Mouse (Mus musculus): Measurements from ENCODE around the gene Dtx3l.
A peak's percentile ranks its signal among the peaks of the same experiment; 100 is the strongest.
"Not testable (repeated sequence)": the region's sequence is repeated elsewhere in the genome, so short reads cannot be mapped to it uniquely, and the experiment has no call there.

Gene Dtx3l

DNA sequence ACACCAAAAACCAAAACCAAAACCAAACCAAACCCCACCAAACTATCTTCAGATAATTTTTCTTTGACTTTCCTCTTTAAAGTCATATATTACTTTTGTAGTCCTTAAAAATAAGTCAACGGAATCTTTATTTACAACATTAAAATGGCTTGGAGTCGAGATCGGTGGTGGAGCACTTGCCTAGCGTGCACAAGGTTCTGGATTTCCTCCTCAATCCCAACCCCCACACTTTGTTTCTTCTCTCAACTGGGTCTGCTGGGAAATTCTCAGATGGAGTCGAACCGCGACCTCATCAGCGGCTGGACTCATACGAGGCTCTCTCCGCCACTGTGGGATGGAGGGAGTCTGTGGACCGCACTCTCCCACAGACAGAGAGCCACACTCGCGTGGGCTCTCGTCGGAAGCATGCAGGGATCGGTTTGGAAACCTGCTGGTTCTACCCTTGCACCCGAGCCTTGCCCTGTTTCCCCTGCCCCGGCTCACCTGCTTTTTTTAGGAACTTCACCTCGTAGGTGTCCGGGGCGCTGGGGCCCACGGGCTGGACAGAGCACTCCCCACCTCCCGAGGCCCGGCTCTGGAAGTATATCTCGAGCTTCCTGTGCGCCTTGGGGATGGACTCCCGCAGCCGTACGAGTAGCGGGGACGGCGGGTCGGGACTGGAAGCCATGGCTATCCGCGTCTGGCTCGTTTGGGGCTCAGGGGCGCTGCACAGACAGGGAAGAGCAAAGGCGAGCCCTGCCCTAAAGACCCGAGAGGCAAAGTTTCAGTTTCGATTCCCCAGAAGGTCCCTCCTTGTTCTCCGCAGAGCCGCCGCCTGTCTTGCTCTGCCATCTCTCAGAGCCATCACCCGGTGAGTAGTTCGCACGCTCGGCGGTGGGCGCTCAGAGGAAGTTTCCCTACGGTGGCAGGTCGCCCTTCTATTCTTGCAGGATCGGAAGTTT is at the start of gene Dtx3l, which contains the start of gene Parp9:
TSS of gene Dtx3l (minus strand) at position 941 of the 941 bp plus-strand sequence.
TSS of gene Parp9 (plus strand) at position 260 of the 941 bp plus-strand sequence.
- peak; percentile 36 to 37 for DNase-seq

DNA sequence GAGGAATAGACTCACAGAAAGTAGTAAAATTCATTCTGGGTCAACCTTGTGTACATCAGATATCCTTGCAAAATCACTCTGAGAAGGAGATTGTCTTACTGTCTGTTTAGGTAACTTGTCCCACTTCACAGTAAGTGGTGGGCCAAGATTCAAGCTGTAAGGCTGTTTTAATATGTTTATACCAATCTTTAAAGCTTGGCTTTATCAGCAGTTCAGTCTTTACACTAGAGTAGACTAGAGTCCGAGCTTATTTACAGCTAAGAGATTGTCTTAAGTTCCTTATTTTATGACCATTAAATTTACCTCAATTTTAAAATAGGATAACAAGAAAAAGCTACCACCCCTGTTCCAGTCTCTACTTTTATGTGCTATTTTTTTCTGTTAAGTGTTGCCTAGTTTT is 49.0 kb upstream of the Dtx3l start:
- DNase-seq, result no peak

- DNase-seq, result no peak
These were observed 45.5 kb upstream of the Dtx3l start for GRCm38 (mm10) chr16:35984471-35984870.

- DNase-seq, result peak; percentile 79 to 86
These were observed 44.7 kb upstream of the Dtx3l start for GRCm38 (mm10) chr16:35983517-35984101.

DNA sequence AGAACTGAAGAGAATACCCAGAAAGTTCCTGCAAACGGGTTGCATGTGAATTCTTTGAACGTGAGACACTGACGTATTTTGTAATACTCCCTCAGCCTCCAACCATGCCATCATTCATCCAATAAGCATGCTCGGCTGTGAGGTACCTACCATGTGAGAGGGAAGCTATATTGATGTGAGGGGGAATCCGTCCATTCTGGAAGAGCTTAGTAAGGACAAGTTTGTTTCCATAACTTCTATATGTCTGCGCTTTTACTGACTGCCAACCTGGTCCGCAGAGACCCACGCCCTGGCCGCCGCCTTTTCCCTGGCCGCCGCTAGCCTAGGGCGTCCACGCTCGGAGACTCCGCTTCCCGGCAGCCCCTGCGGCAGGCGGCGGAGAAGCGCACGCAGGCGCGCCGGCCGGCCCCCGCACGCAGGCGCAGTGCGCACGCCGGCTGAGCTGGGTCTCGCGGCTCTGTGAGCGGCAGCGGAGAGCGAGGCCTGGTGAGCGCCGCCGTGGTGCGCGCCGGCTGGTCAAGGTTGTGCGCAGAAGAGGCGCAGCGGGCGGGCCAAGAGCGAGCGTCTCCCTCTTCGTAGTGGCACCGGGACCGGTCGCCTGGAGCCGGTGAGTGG is 44.1 kb upstream of the Dtx3l start:
- peak; percentile 90 to 95 for DNase-seq

GRCm38 (mm10) chr16:35982506-35982901 is 43.6 kb upstream of the Dtx3l start:
- no peak for DNase-seq

- DNase-seq, result peak; percentile 100
These were observed 42.4 kb upstream of the Dtx3l start for GRCm38 (mm10) chr16:35981363-35981821.

DNA sequence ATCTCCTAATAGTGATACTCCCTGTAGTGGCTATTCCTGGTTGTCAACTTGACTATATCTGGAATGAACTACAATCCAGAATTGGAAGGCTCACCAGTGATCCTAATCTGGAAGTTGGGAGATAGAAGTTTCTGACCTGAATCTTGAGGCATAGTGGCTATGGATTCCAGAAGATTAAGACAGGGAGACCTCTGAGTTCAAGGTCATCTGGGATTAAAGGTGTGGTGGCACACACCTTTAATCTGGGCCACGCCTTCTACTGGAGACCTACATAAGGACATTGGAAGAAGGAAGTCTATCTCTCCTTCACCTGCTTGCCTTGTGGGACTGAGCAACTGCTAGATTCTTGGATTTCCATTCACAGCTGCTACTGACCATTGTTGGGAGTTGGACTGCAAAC is 39.5 kb upstream of the Dtx3l start, which contains the start of gene Kpna1:
TSS of gene Kpna1 (plus strand) at position 301 of the 400 bp plus-strand sequence.
- DNase-seq, result not testable (repeated sequence)

GRCm38 (mm10) chr16:35974021-35974420 is 35.1 kb upstream of the Dtx3l start:
- no peak for DNase-seq

DNA sequence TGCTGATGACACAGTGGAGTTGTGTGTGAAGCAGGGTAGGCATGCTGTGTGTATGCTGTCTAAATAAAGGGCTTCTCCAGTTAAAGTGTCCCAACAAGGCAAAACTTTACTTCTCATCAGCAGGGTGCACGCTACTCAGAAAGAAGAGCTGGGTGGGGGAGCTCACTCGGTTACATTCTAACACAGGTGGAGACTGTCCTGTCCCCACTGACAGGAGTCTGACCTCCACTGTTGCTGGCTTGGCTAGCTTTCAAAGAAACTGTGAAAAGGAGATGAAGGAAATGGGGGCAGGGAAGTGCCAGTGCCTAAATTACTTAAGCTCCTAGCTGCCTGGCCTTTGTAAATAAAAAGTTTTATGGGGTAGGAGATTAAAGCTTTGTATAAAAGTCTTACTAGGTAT is 29.2 kb upstream of the Dtx3l start:
- DNase-seq, result no peak

DNA sequence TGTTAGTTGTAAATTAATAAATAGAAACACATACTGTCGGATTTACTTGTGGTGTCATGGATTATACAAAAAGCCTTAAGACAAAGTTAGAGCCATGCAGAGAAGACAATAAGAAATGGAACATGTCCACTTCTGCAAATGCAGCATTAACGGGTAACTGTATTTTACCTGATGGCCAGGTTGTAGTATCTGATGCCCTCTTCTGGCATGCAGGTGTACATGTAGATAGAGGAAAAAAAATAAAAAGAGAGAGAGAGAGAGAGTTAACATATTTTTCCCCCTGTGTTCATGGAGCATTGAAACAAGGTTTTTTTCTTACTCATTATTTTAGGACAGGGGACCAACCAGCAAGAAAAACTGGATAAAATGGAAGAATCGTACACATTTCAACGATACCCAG is 28.4 kb upstream of the Dtx3l start:
- no peak for DNase-seq

GRCm38 (mm10) chr16:35966411-35967115 is 27.6 kb upstream of the Dtx3l start:
- no peak for DNase-seq

DNA sequence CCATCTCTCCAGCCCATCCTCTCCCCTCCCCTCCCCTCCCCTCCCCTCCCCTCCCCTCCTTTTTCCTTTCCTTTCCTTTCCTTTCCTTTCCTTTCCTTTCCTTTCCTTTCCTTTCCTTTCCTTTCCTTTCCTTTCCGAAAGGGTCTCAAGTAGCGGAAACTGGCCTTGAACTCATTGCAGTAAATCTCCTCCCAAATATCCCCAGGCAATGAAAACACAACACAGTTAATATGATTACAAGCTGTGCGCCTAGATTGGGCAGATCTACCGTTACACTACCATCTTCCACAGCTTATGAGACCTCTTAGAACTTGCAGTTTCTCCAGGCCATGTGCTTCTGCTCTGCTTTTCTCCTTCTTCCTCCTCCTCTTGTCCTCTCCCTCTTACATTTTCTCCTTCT is 27.0 kb upstream of the Dtx3l start:
- DNase-seq, result not testable (repeated sequence)

GRCm38 (mm10) chr16:35952628-35953130 is 13.7 kb upstream of the Dtx3l start:
- no peak for DNase-seq

DNA sequence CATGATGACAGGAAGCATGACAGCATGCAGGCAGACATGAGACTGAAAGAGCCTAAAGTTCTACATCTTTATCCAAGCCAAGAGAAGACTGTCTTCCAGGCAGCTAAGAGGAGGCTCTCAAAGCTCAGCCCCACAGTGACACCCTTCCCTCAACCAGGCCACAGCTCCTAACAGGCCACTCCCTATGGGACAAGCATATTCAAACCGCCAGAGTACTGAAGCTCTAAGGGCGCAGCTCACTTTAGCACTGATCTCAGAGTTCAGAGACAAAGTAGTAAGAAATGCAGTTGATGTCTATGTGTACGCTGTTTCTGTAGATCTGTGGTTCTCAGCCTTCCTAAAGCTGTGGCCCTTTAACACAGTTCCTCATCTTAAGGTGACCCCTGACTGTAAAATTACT is 12.3 kb upstream of the Dtx3l start:
- no peak for DNase-seq

DNA sequence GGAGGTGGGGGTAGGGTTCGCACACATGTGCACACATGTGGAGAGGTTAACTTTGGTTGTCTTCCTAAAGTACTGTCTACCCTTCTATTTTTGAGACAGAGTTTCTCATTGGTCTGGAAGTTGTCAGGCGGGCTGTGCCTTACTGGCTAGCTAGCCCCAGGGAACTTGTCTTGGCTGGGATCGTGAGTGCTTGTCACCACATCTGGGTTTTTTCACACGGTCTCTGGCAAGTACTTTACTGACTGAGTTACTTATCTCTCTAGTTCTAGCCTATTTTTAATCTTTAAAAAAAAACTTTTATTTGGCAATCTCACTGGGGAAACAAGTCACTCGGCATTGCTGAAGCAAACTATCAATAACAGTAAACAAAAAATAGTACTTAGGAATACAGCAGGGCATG is 10.3 kb upstream of the Dtx3l start:
- no peak for DNase-seq

- peak; percentile 5 to 39 for DNase-seq
These were observed 2.4 kb upstream of the Dtx3l start for GRCm38 (mm10) chr16:35941382-35941781.

GRCm38 (mm10) chr16:35939690-35940089 is 739 bp upstream of the Dtx3l start:
- DNase-seq, result peak; percentile 77 to 80

GRCm38 (mm10) chr16:35939261-35939660 is 310 bp upstream of the Dtx3l start:
- DNase-seq, result peak in 1 of 2 experiments; percentile 10

DNA sequence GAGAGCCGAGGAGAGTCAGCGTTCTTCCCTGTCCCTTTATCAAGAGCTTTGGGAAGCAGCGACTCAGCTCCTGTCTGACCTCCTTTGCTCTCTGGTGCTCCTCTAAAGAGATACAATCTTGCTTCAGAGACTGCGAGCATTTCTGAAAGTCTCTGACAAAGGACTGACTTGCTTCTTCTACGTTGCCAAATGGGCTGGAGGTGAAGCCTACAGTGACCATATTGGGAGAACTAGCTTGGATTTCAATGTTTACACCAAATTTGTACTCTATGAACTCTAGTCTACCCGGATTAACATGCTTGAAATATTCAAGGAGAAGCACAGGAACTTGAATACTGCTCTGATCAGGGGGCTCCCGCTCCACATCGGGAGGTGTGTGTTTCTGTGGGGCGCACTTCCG is 5.8 kb downstream of the Dtx3l start:
- DNase-seq, result no peak

GRCm38 (mm10) chr16:35932179-35933055 is 6.5 kb downstream of the Dtx3l start:
- no peak for DNase-seq
